Mouse (Mus musculus) lung, embryonic 16.5 days (tissue): ENCODE data around the gene Zfp786. TPM values are rescaled to one million over a fixed set of nuclear protein-coding genes. Genes with fewer than 3 reads are reported as not detected.

Source experiments
- ATAC-seq: fragments of 200-750 bp; cut with Nextera tagmentation; 2 replicates; pipeline ENCODE4 v1.8.0; 2017; ENCODE audit warnings: low read depth, mild to moderate bottlenecking, moderate library complexity
- H3K27ac ChIP-seq: fragments of 300-500 bp; sonication (generic); 2 replicates; pipeline ENCODE4 v1.5.1; 2014; ENCODE audit warnings: mild to moderate bottlenecking, control low read depth, low read length
- H3K27me3 ChIP-seq: fragments of 300-500 bp; sonication (generic); 2 replicates; pipeline ENCODE4 v1.6.1; 2014; ENCODE audit warnings: low read depth, low read length, mixed read lengths; ENCODE audit not compliant: control insufficient read depth, insufficient read depth
- H3K36me3 ChIP-seq: fragments of 300-500 bp; sonication (generic); 2 replicates; pipeline ENCODE4 v1.6.1; 2014; ENCODE audit warnings: low read length; ENCODE audit not compliant: control insufficient read depth, insufficient read depth
- H3K4me1 ChIP-seq: fragments of 300-500 bp; sonication (generic); replicated peaks from 2 replicates; pipeline ENCODE4 v1.6.1; 2014; ENCODE audit warnings: low read length, mixed read lengths; ENCODE audit not compliant: control insufficient read depth, insufficient read depth
- H3K4me2 ChIP-seq: fragments of 300-500 bp; sonication (generic); 2 replicates; pipeline ENCODE4 v1.6.1; 2014; ENCODE audit warnings: low read depth, low read length, control low read depth
- H3K4me3 ChIP-seq: fragments of 300-500 bp; sonication (generic); 2 replicates; pipeline ENCODE4 v1.5.1; 2014; ENCODE audit warnings: mild to moderate bottlenecking, low read length, control low read depth
- H3K9ac ChIP-seq: fragments of 300-500 bp; sonication (generic); 2 replicates; pipeline ENCODE4 v1.6.1; 2014; ENCODE audit warnings: low read length, control low read depth
- H3K9me3 ChIP-seq: fragments of 300-500 bp; sonication (generic); 2 replicates; pipeline ENCODE4 v1.6.1; 2016; ENCODE audit warnings: low read length; ENCODE audit not compliant: control insufficient read depth
- WGBS: fragments of 180-500 bp; shearing (Covaris S2); extraction: QIAGEN DNeasy Blood & Tissue Kit; methylation state at CpG from one replicate; pipeline ENCODE4 v1.1.7; 2014; 5-methylcytosine and 5-hydroxymethylcytosine counted together
- polyA plus RNA-seq: library from polyadenylated mRNA; unstranded; fragments of >200 nt; fragmentation: Nextera tagmentation; extraction: Ambion mirVana; gene quantifications from 2 replicates; pipeline ENCODE4 v1.2.1, GENCODE M21; 2015

The Zfp786 gene
- 3.1 and 4.7 TPM in 2 replicates for polyA plus RNA-seq

GRCm38 (mm10) chr6:47830104-47831078 is at the start of gene Zfp786:
Gene Zfp786 (minus strand): TSS chr6:47830867.
- peak within 1 kb of the TSS; percentile 65 for H3K4me3 ChIP-seq
- H3K4me2 ChIP-seq = peak within 1 kb of the TSS; percentile 57
- 1% methylated on average over 54 of the region's 64 CpGs for WGBS
- ATAC-seq = peak; percentile 94
- H3K9me3 ChIP-seq = no peaks in the 10 kb centered on the region
- no peaks in the 10 kb centered on the region for H3K36me3 ChIP-seq
- H3K4me1 ChIP-seq = 0 out of 2 replicates have a peak, but pooled peaks cover 3% of the 10 kb centered on the region
- peak within 1 kb of the TSS; percentile 86 for H3K9ac ChIP-seq
- no peaks in the 10 kb centered on the region for H3K27me3 ChIP-seq
- H3K27ac ChIP-seq = peak within 1 kb of the TSS; percentile 38; the same call in 1 of the 2 replicates

- 82% methylated on average over 10 of the region's 10 CpGs for WGBS
- Histone ChIP-seq H3K27ac (no peak overlapping the region), H3K4me3 (no peak overlapping the region), H3K36me3 (peaks cover 35% of the 10 kb centered on the region), H3K9ac (no peak overlapping the region), H3K9me3 (no peaks in the 10 kb centered on the region), H3K4me2 (no peak overlapping the region), H3K27me3 (no peaks in the 10 kb centered on the region), H3K4me1 (peaks cover 16% of the 10 kb centered on the region)
- no peak for ATAC-seq
Measured at GRCm38 (mm10) chr6:47880166-47880565, 49.5 kb upstream of the Zfp786 start.

- H3K27me3 ChIP-seq = no peaks in the 10 kb centered on the region
- H3K4me3 ChIP-seq = peak overlapping the region; percentile 91
- H3K9me3 ChIP-seq = no peaks in the 10 kb centered on the region
- no peak for ATAC-seq
- no peak overlapping the region for H3K27ac ChIP-seq
- H3K4me1 ChIP-seq = peaks cover 16% of the 10 kb centered on the region
- H3K36me3 ChIP-seq = peaks cover 29% of the 10 kb centered on the region
- H3K4me2 ChIP-seq = peak overlapping the region; percentile 90
- WGBS = 54% methylated on average over 4 of the region's 4 CpGs
- H3K9ac ChIP-seq = peak overlapping the region; percentile 97
Measured at GRCm38 (mm10) chr6:47879049-47879716, 48.5 kb upstream of the Zfp786 start.

GRCm38 (mm10) chr6:47878593-47878992 is 47.9 kb upstream of the Zfp786 start:
- peak overlapping the region; percentile 91 for H3K4me3 ChIP-seq
- H3K4me2 ChIP-seq = peak overlapping the region; percentile 90
- no peaks in the 10 kb centered on the region for H3K27me3 ChIP-seq
- H3K4me1 ChIP-seq = peaks cover 16% of the 10 kb centered on the region
- ATAC-seq = no peak
- 29% methylated on average over 3 of the region's 3 CpGs for WGBS
- H3K36me3 ChIP-seq = peaks cover 24% of the 10 kb centered on the region
- H3K27ac ChIP-seq = no peak overlapping the region; the same call in 1 of the 2 replicates
- no peaks in the 10 kb centered on the region for H3K9me3 ChIP-seq
- H3K9ac ChIP-seq = peak overlapping the region; percentile 97

- H3K9me3 ChIP-seq = no peaks in the 10 kb centered on the region
- no peaks in the 10 kb centered on the region for H3K27me3 ChIP-seq
- H3K36me3 ChIP-seq = peaks cover 19% of the 10 kb centered on the region
- H3K4me2 ChIP-seq = peak overlapping the region; percentile 90
- H3K9ac ChIP-seq = peak overlapping the region; percentile 97
- H3K4me3 ChIP-seq = peak overlapping the region; percentile 91
- peak overlapping the region; percentile 98 for H3K27ac ChIP-seq
- under 1% methylated on average over 11 of the region's 11 CpGs for WGBS
- H3K4me1 ChIP-seq = peaks cover 16% of the 10 kb centered on the region
- no peak for ATAC-seq
Measured at GRCm38 (mm10) chr6:47878133-47878514, 47.5 kb upstream of the Zfp786 start.

GRCm38 (mm10) chr6:47877461-47878132 is 46.9 kb upstream of the Zfp786 start:
- H3K4me3 ChIP-seq = peak overlapping the region; percentile 91
- peak overlapping the region; percentile 98 for H3K27ac ChIP-seq
- H3K4me1 ChIP-seq = peaks cover 16% of the 10 kb centered on the region
- H3K27me3 ChIP-seq = no peaks in the 10 kb centered on the region
- ATAC-seq = peak; percentile 98
- H3K9ac ChIP-seq = peak overlapping the region; percentile 97
- peaks cover 17% of the 10 kb centered on the region for H3K36me3 ChIP-seq
- peak overlapping the region; percentile 90 for H3K4me2 ChIP-seq
- WGBS = under 1% methylated on average over 71 of the region's 71 CpGs
- H3K9me3 ChIP-seq = no peaks in the 10 kb centered on the region

GRCm38 (mm10) chr6:47877058-47877457 is 46.4 kb upstream of the Zfp786 start, which contains the start of gene Zfp282:
Gene Zfp282 (plus strand): TSS chr6:47877204.
- Histone ChIP-seq H3K9me3 (no peaks in the 10 kb centered on the region), H3K9ac (peak within 1 kb of the TSS; percentile 97), H3K27ac (peak within 1 kb of the TSS; percentile 98), H3K4me3 (peak within 1 kb of the TSS; percentile 91), H3K27me3 (no peaks in the 10 kb centered on the region), H3K36me3 (peaks cover 17% of the 10 kb centered on the region), H3K4me2 (peak within 1 kb of the TSS; percentile 90), H3K4me1 (peaks cover 16% of the 10 kb centered on the region)
- 4% methylated on average over 9 of the region's 9 CpGs for WGBS
- ATAC-seq = no peak

GRCm38 (mm10) chr6:47872266-47872665 is 41.6 kb upstream of the Zfp786 start:
- H3K36me3 ChIP-seq = peaks cover 6% of the 10 kb centered on the region; the same call in 1 of the 2 replicates
- no peak for ATAC-seq
- no peak overlapping the region for H3K4me2 ChIP-seq
- no peaks in the 10 kb centered on the region for H3K9me3 ChIP-seq
- no peak overlapping the region for H3K4me3 ChIP-seq
- no peak overlapping the region for H3K27ac ChIP-seq
- WGBS = 94% methylated on average over 5 of the region's 5 CpGs
- no peaks in the 10 kb centered on the region for H3K27me3 ChIP-seq
- no peak overlapping the region for H3K9ac ChIP-seq
- H3K4me1 ChIP-seq = no peaks in the 10 kb centered on the region
